Mouse (Mus musculus): ENCODE data around the gene Lmx1b. TPM values are rescaled to one million over a fixed set of nuclear protein-coding genes. Genes with fewer than 3 reads are reported as not detected.

Lmx1b gene
- polyA plus RNA-seq, 1 experiment from 2014 or later: 7.7 TPM

GRCm38 (mm10) chr2:33631708-33632343, 8.5 kb downstream of the Lmx1b start:
- Histone ChIP-seq H3K27me3 (ENCODE audit: insufficient read depth, poor library complexity, severe bottlenecking) (peaks cover 100% of the 10 kb centered on the region), H3K27ac (peak overlapping the region; percentile 84), H3K4me3 (peak overlapping the region; percentile 42), H3K36me3 (no peaks in the 10 kb centered on the region), H3K9me3 (no peaks in the 10 kb centered on the region), H3K4me1 (replicated peaks) (peaks cover 96% of the 10 kb centered on the region)
- DNase-seq (ENCODE audit: low spot score): peak; percentile 67
- WGBS: 2% methylated on average over 31 of the region's 31 CpGs

- no peaks in the 10 kb centered on the region for H3K36me3 ChIP-seq
- peaks cover 96% of the 10 kb centered on the region for H3K4me1 ChIP-seq (replicated peaks)
- H3K27me3 ChIP-seq (ENCODE audit: insufficient read depth, poor library complexity, severe bottlenecking): peaks cover 100% of the 10 kb centered on the region
- whole genome bisulfite sequencing: under 1% methylated on average over 40 of the region's 40 CpGs
- H3K9me3 ChIP-seq: no peaks in the 10 kb centered on the region
- no peak for DNase-seq (ENCODE audit: low spot score)
- H3K4me3 ChIP-seq: peak overlapping the region; percentile 42
- peak overlapping the region; percentile 84 for H3K27ac ChIP-seq
Observed at GRCm38 (mm10) chr2:33631022-33631707, 9.1 kb downstream of the Lmx1b start.

- peak; percentile 70 for DNase-seq (ENCODE audit: low spot score)
- H3K27ac ChIP-seq: peak overlapping the region; percentile 84
- no peaks in the 10 kb centered on the region for H3K9me3 ChIP-seq
- WGBS: under 1% methylated on average over 34 of the region's 34 CpGs
- H3K4me3 ChIP-seq: peak overlapping the region; percentile 42
- peaks cover 100% of the 10 kb centered on the region for H3K27me3 ChIP-seq (ENCODE audit: insufficient read depth, poor library complexity, severe bottlenecking)
- no peaks in the 10 kb centered on the region for H3K36me3 ChIP-seq
- H3K4me1 ChIP-seq (replicated peaks): peaks cover 96% of the 10 kb centered on the region
Observed at GRCm38 (mm10) chr2:33630081-33631021, 10.0 kb downstream of the Lmx1b start.

GRCm38 (mm10) chr2:33629641-33630040, 10.7 kb downstream of the Lmx1b start:
- H3K4me3 ChIP-seq: peak overlapping the region; percentile 42
- no peaks in the 10 kb centered on the region for H3K9me3 ChIP-seq
- H3K4me1 ChIP-seq (replicated peaks): peaks cover 96% of the 10 kb centered on the region
- WGBS: 4% methylated on average over 6 of the region's 6 CpGs
- H3K27ac ChIP-seq: peak overlapping the region; percentile 84
- peaks cover 100% of the 10 kb centered on the region for H3K27me3 ChIP-seq (ENCODE audit: insufficient read depth, poor library complexity, severe bottlenecking)
- DNase-seq (ENCODE audit: low spot score): no peak
- H3K36me3 ChIP-seq: no peaks in the 10 kb centered on the region

GRCm38 (mm10) chr2:33628791-33629190, 11.5 kb downstream of the Lmx1b start:
- under 1% methylated on average over 16 of the region's 16 CpGs for WGBS
- Histone ChIP-seq H3K9me3 (no peaks in the 10 kb centered on the region), H3K27ac (peak overlapping the region; percentile 84), H3K4me3 (peak overlapping the region; percentile 23; the same call in 1 of the 2 replicates), H3K27me3 (ENCODE audit: insufficient read depth, poor library complexity, severe bottlenecking) (peaks cover 100% of the 10 kb centered on the region), H3K36me3 (no peaks in the 10 kb centered on the region), H3K4me1 (replicated peaks) (peaks cover 95% of the 10 kb centered on the region)
- peak; percentile 75 for DNase-seq (ENCODE audit: low spot score)

GRCm38 (mm10) chr2:33627058-33627375, 13.3 kb downstream of the Lmx1b start:
- Histone ChIP-seq H3K4me1 (replicated peaks) (peaks cover 82% of the 10 kb centered on the region), H3K27me3 (ENCODE audit: insufficient read depth, poor library complexity, severe bottlenecking) (peaks cover 99% of the 10 kb centered on the region), H3K4me3 (no peak overlapping the region), H3K9me3 (no peaks in the 10 kb centered on the region), H3K27ac (no peak overlapping the region), H3K36me3 (no peaks in the 10 kb centered on the region)
- no peak for DNase-seq (ENCODE audit: low spot score)
- WGBS: 25% methylated on average over 10 of the region's 10 CpGs

GRCm38 (mm10) chr2:33626262-33627057, 13.9 kb downstream of the Lmx1b start:
- peak overlapping the region; percentile 24; the same call in 1 of the 2 replicates for H3K27ac ChIP-seq
- H3K9me3 ChIP-seq: no peaks in the 10 kb centered on the region
- DNase-seq (ENCODE audit: low spot score): peak; percentile 65
- 29% methylated on average over 16 of the region's 16 CpGs for WGBS
- peaks cover 76% of the 10 kb centered on the region for H3K4me1 ChIP-seq (replicated peaks)
- H3K4me3 ChIP-seq: no peak overlapping the region
- H3K27me3 ChIP-seq (ENCODE audit: insufficient read depth, poor library complexity, severe bottlenecking): peaks cover 99% of the 10 kb centered on the region
- no peaks in the 10 kb centered on the region for H3K36me3 ChIP-seq

GRCm38 (mm10) chr2:33617670-33618069, 22.6 kb downstream of the Lmx1b start:
- 80% methylated on average over 9 of the region's 9 CpGs for WGBS
- no peak overlapping the region for H3K27ac ChIP-seq
- H3K27me3 ChIP-seq (ENCODE audit: insufficient read depth, poor library complexity, severe bottlenecking): peaks cover 99% of the 10 kb centered on the region

GRCm38 (mm10) chr2:33616411-33616843, 23.9 kb downstream of the Lmx1b start:
- Histone ChIP-seq H3K4me3 (peak overlapping the region; percentile 52), H3K9me3 (no peaks in the 10 kb centered on the region), H3K4me1 (replicated peaks) (peaks cover 80% of the 10 kb centered on the region), H3K27ac (peak overlapping the region; percentile 74), H3K36me3 (no peaks in the 10 kb centered on the region), H3K27me3 (ENCODE audit: insufficient read depth, poor library complexity, severe bottlenecking) (peaks cover 99% of the 10 kb centered on the region)
- WGBS: under 1% methylated on average over 30 of the region's 30 CpGs
- DNase-seq (ENCODE audit: low spot score): peak; percentile 68

More at GRCm38 (mm10) chr2:33617670-33618069, 22.6 kb downstream of the Lmx1b start:
- DNase-seq (ENCODE audit: low spot score): no peak
- Histone ChIP-seq H3K4me1 (replicated peaks) (peaks cover 74% of the 10 kb centered on the region), H3K4me3 (no peak overlapping the region), H3K36me3 (no peaks in the 10 kb centered on the region), H3K9me3 (no peaks in the 10 kb centered on the region)

- Histone ChIP-seq H3K36me3 (no peaks in the 10 kb centered on the region), H3K9me3 (no peaks in the 10 kb centered on the region), H3K4me1 (replicated peaks) (peaks cover 79% of the 10 kb centered on the region), H3K4me3 (peak overlapping the region; percentile 52), H3K27me3 (ENCODE audit: insufficient read depth, poor library complexity, severe bottlenecking) (peaks cover 99% of the 10 kb centered on the region), H3K27ac (peak overlapping the region; percentile 74)
- peak; percentile 46 for DNase-seq (ENCODE audit: low spot score)
- 7% methylated on average over 17 of the region's 17 CpGs for WGBS
Observed at GRCm38 (mm10) chr2:33615843-33616344, 24.4 kb downstream of the Lmx1b start.

GRCm38 (mm10) chr2:33605487-33606256, 34.6 kb downstream of the Lmx1b start:
- H3K4me3 ChIP-seq: no peak overlapping the region; the same call in 1 of the 2 replicates
- H3K27ac ChIP-seq: peak overlapping the region; percentile 3; the same call in 1 of the 2 replicates
- 9% methylated on average over 18 of the region's 18 CpGs for WGBS
- peaks cover 96% of the 10 kb centered on the region for H3K27me3 ChIP-seq (ENCODE audit: insufficient read depth, poor library complexity, severe bottlenecking)
- DNase-seq (ENCODE audit: low spot score): no peak
- no peaks in the 10 kb centered on the region for H3K36me3 ChIP-seq
- H3K4me1 ChIP-seq (replicated peaks): peaks cover 65% of the 10 kb centered on the region
- H3K9me3 ChIP-seq: no peaks in the 10 kb centered on the region

Measured in hindbrain, embryonic 10.5 days (tissue).